Mouse (Mus musculus): Measurements from ENCODE around the gene Gdf1. TPM values are rescaled to one million over a fixed set of nuclear protein-coding genes. Genes with fewer than 3 reads are reported as not detected.

Gdf1 gene
- polyA plus RNA-seq, 1 experiment, result 21.0 TPM

- Histone ChIP-seq H3K27ac (ENCODE audit: insufficient read depth, low read length) (no peak overlapping the region), H3K27me3 (ENCODE audit: control insufficient read depth, insufficient read depth, low read length) (no peaks in the 10 kb centered on the region), H3K4me3 (replicated peaks; ENCODE audit: insufficient read depth, low read depth, low read length) (no peak overlapping the region), H3K4me1 (ENCODE audit: control insufficient read depth, insufficient read depth, low read length) (peaks cover 8% of the 10 kb centered on the region; the same call in 1 of the 2 replicates)
- WGBS, result 81% methylated on average over 1 of the region's 1 CpGs
- TF ChIP-seq CTCF (IDR thresholded peaks at IDR 0.05; ENCODE audit: borderline replicate concordance, insufficient read depth, low read depth, low read length), result no peak
- no peak for TF ChIP-seq POLR2A (IDR thresholded peaks at IDR 0.05; ENCODE audit: borderline replicate concordance, insufficient read depth, low read length)
- DNase-seq, result no peak
Observed at GRCm38 (mm10) chr8:70356111-70356510, 26.5 kb downstream of the Gdf1 start.

- Histone ChIP-seq H3K4me1 (ENCODE audit: control insufficient read depth, insufficient read depth, low read length) (0 out of 2 replicates have a peak, but pooled peaks cover 2% of the 10 kb centered on the region), H3K4me3 (replicated peaks; ENCODE audit: insufficient read depth, low read depth, low read length) (no peak overlapping the region), H3K27ac (ENCODE audit: insufficient read depth, low read length) (no peak overlapping the region), H3K27me3 (ENCODE audit: control insufficient read depth, insufficient read depth, low read length) (no peaks in the 10 kb centered on the region)
- peak in 1 of 2 experiments; percentile 21 for DNase-seq
- no peak for TF ChIP-seq POLR2A (IDR thresholded peaks at IDR 0.05; ENCODE audit: borderline replicate concordance, insufficient read depth, low read length)
- TF ChIP-seq CTCF (IDR thresholded peaks at IDR 0.05; ENCODE audit: borderline replicate concordance, insufficient read depth, low read depth, low read length), result no peak
- 37% methylated on average over 3 of the region's 3 CpGs for WGBS
Observed at GRCm38 (mm10) chr8:70359411-70359810, 29.8 kb downstream of the Gdf1 start.

- WGBS, result 54% methylated on average over 4 of the region's 4 CpGs
- Histone ChIP-seq H3K4me3 (replicated peaks; ENCODE audit: insufficient read depth, low read depth, low read length) (no peak overlapping the region), H3K27me3 (ENCODE audit: control insufficient read depth, insufficient read depth, low read length) (no peaks in the 10 kb centered on the region), H3K4me1 (ENCODE audit: control insufficient read depth, insufficient read depth, low read length) (0 out of 2 replicates have a peak, but pooled peaks cover 2% of the 10 kb centered on the region), H3K27ac (ENCODE audit: insufficient read depth, low read length) (no peak overlapping the region)
- TF ChIP-seq CTCF (IDR thresholded peaks at IDR 0.05; ENCODE audit: borderline replicate concordance, insufficient read depth, low read depth, low read length), result peak; percentile 38; the same call in 1 of the 2 replicates
- no peak for TF ChIP-seq POLR2A (IDR thresholded peaks at IDR 0.05; ENCODE audit: borderline replicate concordance, insufficient read depth, low read length)
- DNase-seq, result peak in 1 of 2 experiments; percentile 28
Observed at GRCm38 (mm10) chr8:70360769-70361168, 31.2 kb downstream of the Gdf1 start.

- 71% methylated on average over 10 of the region's 10 CpGs for WGBS
- no peak for DNase-seq
- H3K4me3 ChIP-seq (replicated peaks; ENCODE audit: insufficient read depth, low read depth, low read length), result no peak overlapping the region
- TF ChIP-seq CTCF (IDR thresholded peaks at IDR 0.05; ENCODE audit: borderline replicate concordance, insufficient read depth, low read depth, low read length), result no peak
- no peak for TF ChIP-seq POLR2A (IDR thresholded peaks at IDR 0.05; ENCODE audit: borderline replicate concordance, insufficient read depth, low read length)
- H3K4me1 ChIP-seq (ENCODE audit: control insufficient read depth, insufficient read depth, low read length), result 0 out of 2 replicates have a peak, but pooled peaks cover 2% of the 10 kb centered on the region
- no peaks in the 10 kb centered on the region for H3K27me3 ChIP-seq (ENCODE audit: control insufficient read depth, insufficient read depth, low read length)
- H3K27ac ChIP-seq (ENCODE audit: insufficient read depth, low read length), result no peak overlapping the region
Observed at GRCm38 (mm10) chr8:70361484-70362032, 31.9 kb downstream of the Gdf1 start.

GRCm38 (mm10) chr8:70364066-70364465 lies 34.4 kb downstream of the Gdf1 start:
- 38% methylated on average over 5 of the region's 5 CpGs for WGBS

GRCm38 (mm10) chr8:70366588-70366987 lies 37.0 kb downstream of the Gdf1 start:
- WGBS, result 65% methylated on average over 5 of the region's 5 CpGs
- H3K27me3 ChIP-seq (ENCODE audit: control insufficient read depth, insufficient read depth, low read length), result no peaks in the 10 kb centered on the region
- no peak for DNase-seq
- TF ChIP-seq CTCF (IDR thresholded peaks at IDR 0.05; ENCODE audit: borderline replicate concordance, insufficient read depth, low read depth, low read length), result no peak
- no peak overlapping the region for H3K4me3 ChIP-seq (replicated peaks; ENCODE audit: insufficient read depth, low read depth, low read length)
- H3K4me1 ChIP-seq (ENCODE audit: control insufficient read depth, insufficient read depth, low read length), result no peaks in the 10 kb centered on the region
- no peak overlapping the region for H3K27ac ChIP-seq (ENCODE audit: insufficient read depth, low read length)

More at GRCm38 (mm10) chr8:70364066-70364465, 34.4 kb downstream of the Gdf1 start:
- 0 out of 2 replicates have a peak, but pooled peaks cover 2% of the 10 kb centered on the region for H3K4me1 ChIP-seq (ENCODE audit: control insufficient read depth, insufficient read depth, low read length)
- H3K4me3 ChIP-seq (replicated peaks; ENCODE audit: insufficient read depth, low read depth, low read length), result no peak overlapping the region
- no peaks in the 10 kb centered on the region for H3K27me3 ChIP-seq (ENCODE audit: control insufficient read depth, insufficient read depth, low read length)
- DNase-seq, result no peak
- no peak for TF ChIP-seq POLR2A (IDR thresholded peaks at IDR 0.05; ENCODE audit: borderline replicate concordance, insufficient read depth, low read length)
- no peak for TF ChIP-seq CTCF (IDR thresholded peaks at IDR 0.05; ENCODE audit: borderline replicate concordance, insufficient read depth, low read depth, low read length)
- no peak overlapping the region for H3K27ac ChIP-seq (ENCODE audit: insufficient read depth, low read length)

GRCm38 (mm10) chr8:70370476-70370875 lies 40.9 kb downstream of the Gdf1 start:
- Histone ChIP-seq H3K27me3 (ENCODE audit: control insufficient read depth, insufficient read depth, low read length) (peaks cover 1% of the 10 kb centered on the region; the same call in 1 of the 2 replicates), H3K4me3 (replicated peaks; ENCODE audit: insufficient read depth, low read depth, low read length) (no peak overlapping the region), H3K27ac (ENCODE audit: insufficient read depth, low read length) (no peak overlapping the region), H3K4me1 (ENCODE audit: control insufficient read depth, insufficient read depth, low read length) (no peaks in the 10 kb centered on the region)
- DNase-seq, result no peak
- 70% methylated on average over 7 of the region's 7 CpGs for WGBS
- TF ChIP-seq CTCF (IDR thresholded peaks at IDR 0.05; ENCODE audit: borderline replicate concordance, insufficient read depth, low read depth, low read length) (no peak), POLR2A (IDR thresholded peaks at IDR 0.05; ENCODE audit: borderline replicate concordance, insufficient read depth, low read length) (no peak)

GRCm38 (mm10) chr8:70371951-70372350 lies 42.3 kb downstream of the Gdf1 start:
- no peak for TF ChIP-seq CTCF (IDR thresholded peaks at IDR 0.05; ENCODE audit: borderline replicate concordance, insufficient read depth, low read depth, low read length)
- no peak for TF ChIP-seq POLR2A (IDR thresholded peaks at IDR 0.05; ENCODE audit: borderline replicate concordance, insufficient read depth, low read length)
- peaks cover 4% of the 10 kb centered on the region; the same call in 1 of the 2 replicates for H3K4me1 ChIP-seq (ENCODE audit: control insufficient read depth, insufficient read depth, low read length)
- 61% methylated on average over 6 of the region's 6 CpGs for WGBS
- DNase-seq, result no peak
- H3K27me3 ChIP-seq (ENCODE audit: control insufficient read depth, insufficient read depth, low read length), result peaks cover 3% of the 10 kb centered on the region; the same call in 1 of the 2 replicates
- H3K27ac ChIP-seq (ENCODE audit: insufficient read depth, low read length), result no peak overlapping the region
- no peak overlapping the region for H3K4me3 ChIP-seq (replicated peaks; ENCODE audit: insufficient read depth, low read depth, low read length)

Measured in cerebellum, adult 2 months (tissue).